Mouse (Mus musculus) thymus, adult 18-20 months (tissue): ENCODE measurements around the gene Nrbf2.

ENCODE experiments used
- DNase-seq, 2 experiments: peaks; one replicate each; pipeline ENCODE4 v3.0.0; 2022; ENCODE audit warnings: mixed read lengths in 2 of 2

The Nrbf2 gene

DNA sequence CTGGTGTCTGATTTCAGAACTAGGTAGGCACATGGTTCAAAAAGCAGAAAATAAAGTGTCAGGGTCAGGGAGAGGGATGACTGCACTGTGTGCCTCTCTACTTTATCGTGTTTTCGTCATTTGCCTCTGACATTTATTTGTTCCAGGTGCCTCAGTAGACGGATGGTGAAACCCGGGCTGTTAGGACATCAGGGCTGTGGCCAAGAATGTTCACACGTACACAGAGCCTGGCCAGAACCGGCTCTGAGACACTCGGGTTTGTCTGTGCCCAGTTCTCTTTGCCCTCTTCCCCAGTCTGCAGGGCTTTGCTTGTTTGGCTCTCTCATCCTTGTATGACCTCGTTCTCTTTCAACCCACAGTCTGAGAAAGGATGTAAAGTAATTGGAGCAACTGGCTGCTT is 6.0 kb upstream of the Nrbf2 start:
- no peak for DNase-seq

DNA sequence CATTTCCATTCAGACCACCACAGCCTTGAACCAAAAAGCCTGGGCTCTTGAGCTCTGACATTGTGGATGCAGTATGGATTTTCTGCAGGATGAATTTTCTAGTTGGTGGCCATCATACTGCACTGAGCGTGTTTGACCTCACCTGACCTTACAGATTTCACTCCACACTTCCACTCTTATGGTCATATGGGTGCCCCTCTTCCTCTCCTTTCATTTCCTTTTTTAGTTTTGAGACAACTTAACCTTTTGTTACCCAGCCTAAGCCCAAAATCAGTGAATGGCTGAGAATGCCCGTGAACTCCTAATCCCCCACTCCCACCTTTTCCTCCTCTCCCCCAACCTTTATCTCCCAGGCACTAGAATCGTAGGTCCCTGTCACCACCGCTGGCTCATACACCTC is 5.5 kb upstream of the Nrbf2 start:
- DNase-seq, result no peak

GRCm38 (mm10) chr10:67287877-67288276 is 2.8 kb upstream of the Nrbf2 start:
- DNase-seq, result peak; percentile 9 to 22

- no peak for DNase-seq
Measured at GRCm38 (mm10) chr10:67284761-67285175, 337 bp downstream of the Nrbf2 start.

- no peak for DNase-seq
Measured at GRCm38 (mm10) chr10:67284311-67284710, 794 bp downstream of the Nrbf2 start.

- no peak for DNase-seq
Measured at GRCm38 (mm10) chr10:67283516-67283915, 1.6 kb downstream of the Nrbf2 start.

GRCm38 (mm10) chr10:67282531-67282930 is 2.6 kb downstream of the Nrbf2 start:
- DNase-seq, result no peak

DNA sequence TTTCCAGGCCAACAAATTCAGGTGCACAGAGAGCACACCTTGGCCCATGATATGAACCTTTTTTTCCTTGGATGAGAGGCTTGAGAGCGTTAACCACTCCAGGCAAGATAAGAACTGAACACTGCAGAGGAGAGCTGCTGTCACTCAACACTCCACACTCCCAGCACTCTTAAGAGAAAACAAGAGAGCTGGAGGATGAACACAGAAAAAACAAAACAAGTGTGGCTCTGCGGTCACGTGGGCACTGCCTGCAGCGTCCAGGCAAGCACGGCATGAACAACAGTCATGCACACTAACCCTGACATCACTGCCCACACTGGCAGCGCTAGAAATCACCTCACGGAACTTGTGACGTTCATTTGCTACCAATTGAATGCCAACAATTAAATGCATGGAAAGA is 3.3 kb downstream of the Nrbf2 start:
- no peak for DNase-seq

GRCm38 (mm10) chr10:67275916-67276315 is 9.2 kb downstream of the Nrbf2 start:
- DNase-seq, result no peak

- no peak for DNase-seq
Measured at GRCm38 (mm10) chr10:67264852-67265251, 20.3 kb downstream of the Nrbf2 start.

GRCm38 (mm10) chr10:67253115-67253514 is 32.0 kb downstream of the Nrbf2 start:
- no peak for DNase-seq

DNA sequence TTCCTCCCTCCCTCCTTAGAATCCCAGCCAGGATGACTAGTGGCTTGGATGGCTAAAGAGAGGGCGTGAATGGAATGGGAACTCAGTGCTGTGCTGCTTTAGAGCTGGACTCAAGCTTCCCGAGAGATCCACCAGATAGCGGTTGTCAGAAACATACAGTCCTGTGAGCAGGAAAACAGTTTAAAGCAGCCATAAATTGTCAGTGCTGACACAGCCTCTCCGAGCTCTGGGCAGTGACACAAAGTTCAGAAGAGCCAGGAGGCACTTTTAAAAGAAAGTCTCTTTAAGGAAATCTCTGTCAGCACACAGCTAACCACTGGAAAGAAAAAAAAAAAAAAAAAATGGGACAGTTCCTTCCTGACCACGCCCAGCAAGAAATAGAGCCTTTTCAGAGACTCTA is 32.8 kb downstream of the Nrbf2 start:
- DNase-seq, result no peak

GRCm38 (mm10) chr10:67250846-67251245 is 34.3 kb downstream of the Nrbf2 start:
- DNase-seq, result no peak

GRCm38 (mm10) chr10:67249486-67249885 is 35.6 kb downstream of the Nrbf2 start:
- DNase-seq, result no peak

- peak in 1 of 2 experiments; percentile 23 for DNase-seq
Measured at GRCm38 (mm10) chr10:67247145-67247544, 38.0 kb downstream of the Nrbf2 start.

DNA sequence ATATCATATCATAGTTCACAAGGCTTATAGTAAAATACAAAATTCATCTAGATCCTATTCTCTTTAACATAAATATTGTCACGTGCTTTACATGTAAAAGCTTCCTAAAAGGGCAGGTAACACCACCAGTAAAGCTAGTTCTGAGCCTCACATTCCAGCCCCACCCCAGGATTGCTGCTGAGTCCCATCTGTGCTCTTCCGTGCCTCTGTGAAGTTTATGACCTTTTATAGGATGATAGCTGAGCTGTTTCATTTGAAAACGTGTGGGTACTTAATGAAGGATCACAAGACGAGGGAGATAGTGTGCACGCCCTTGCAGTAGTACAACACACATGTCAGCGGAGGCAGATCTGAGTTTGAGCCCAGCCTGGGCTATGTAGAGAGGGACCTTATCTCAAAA is 54.7 kb downstream of the Nrbf2 start:
- DNase-seq, result no peak

GRCm38 (mm10) chr10:67226543-67226942 is 58.6 kb downstream of the Nrbf2 start:
- no peak for DNase-seq

GRCm38 (mm10) chr10:67226109-67226508 is 59.0 kb downstream of the Nrbf2 start:
- no peak for DNase-seq

DNA sequence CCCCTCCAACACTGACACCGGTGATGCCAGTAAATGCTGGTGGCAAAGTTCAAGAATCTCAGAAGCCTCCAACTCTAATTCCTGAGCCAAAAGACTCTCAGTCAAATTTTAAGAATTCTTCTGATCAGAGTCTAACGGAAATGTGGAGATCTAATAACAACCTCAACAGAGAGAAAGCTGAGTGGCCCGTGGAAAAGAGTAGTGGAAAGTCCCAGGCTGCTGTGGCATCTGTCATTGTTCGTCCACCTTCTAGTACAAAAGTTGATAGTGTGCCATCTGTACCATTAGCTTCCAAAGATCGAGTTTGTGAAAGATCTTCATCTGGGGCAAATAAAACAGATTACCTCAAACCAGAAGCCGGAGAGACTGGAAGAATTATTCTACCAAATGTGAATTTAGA is 59.6 kb downstream of the Nrbf2 start:
- DNase-seq, result no peak

- no peak for DNase-seq
Measured at GRCm38 (mm10) chr10:67223942-67224341, 61.2 kb downstream of the Nrbf2 start.

DNA sequence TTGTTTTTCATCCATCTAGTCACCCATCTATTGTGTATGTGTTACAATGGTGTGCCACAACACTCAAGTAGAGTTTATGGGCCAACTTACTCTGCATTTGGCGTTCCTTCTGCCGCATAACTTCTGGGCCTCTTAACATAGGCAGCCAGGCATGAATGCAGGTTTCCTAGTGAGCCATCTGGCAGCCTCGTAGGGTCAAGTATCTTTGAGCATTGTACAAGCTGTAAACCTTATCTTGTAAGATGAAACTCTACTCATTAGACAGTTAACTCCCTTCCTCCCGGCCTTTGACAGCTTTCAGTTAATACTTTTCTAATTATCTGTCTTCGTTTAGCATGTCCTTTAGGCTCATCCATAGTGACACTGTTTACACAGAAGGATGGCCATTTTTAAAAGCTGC is 63.8 kb downstream of the Nrbf2 start:
- no peak for DNase-seq

DNA sequence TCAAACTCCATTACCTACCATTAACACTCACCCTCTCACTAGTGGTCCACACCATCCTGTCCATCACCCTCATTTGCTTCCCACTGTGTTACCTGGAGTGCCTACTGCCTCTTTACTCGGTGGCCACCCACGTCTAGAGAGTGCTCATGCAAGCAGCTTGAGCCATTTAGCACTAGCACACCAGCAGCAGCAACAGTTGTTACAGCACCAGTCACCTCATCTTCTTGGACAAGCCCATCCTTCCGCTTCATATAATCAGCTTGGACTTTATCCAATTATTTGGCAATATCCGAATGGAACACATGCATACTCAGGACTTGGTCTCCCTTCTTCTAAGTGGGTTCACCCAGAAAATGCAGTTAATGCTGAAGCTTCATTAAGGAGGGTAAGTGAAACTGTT is 64.9 kb downstream of the Nrbf2 start:
- DNase-seq, result no peak

DNA sequence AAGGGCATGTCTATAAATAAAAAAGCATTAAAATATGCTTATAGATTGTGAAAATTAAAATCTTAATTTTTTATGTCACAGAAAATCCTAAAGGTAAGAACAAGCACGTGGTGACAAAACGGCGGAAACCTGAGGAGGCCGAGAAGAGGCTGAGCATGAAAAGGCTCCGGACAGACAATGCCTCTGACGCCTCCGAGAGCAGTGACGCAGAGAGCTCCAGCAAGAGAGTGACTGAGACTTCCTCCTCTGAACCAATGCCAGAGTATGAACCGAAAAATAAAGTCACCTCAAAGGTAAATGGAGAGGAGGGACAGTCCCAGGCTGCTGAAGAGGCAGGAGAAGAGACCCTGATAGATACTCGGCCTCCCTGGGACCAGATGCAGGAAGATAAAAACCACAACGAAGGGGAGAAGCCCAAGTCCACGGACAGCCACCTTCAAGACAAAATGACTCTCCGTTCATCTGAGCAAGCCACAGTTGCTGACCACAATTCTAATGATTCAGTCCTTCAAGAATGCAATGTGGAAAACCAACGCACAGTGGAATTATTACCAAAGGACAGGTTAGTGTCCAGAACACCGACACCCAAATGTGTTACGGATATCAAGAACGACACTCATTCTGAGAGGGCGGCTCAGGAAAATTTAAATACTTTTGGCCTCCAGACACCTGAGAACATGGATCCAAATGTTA is 66.1 kb downstream of the Nrbf2 start:
- DNase-seq, result no peak

GRCm38 (mm10) chr10:67216872-67217271 is 68.2 kb downstream of the Nrbf2 start:
- no peak for DNase-seq
